Mouse (Mus musculus): Measurements from ENCODE around the gene Dscam.

GRCm38 (mm10) chr16:97169901-97170512, 545 bp downstream of the Dscam start:
- no peak for TF ChIP-seq CTCF (IDR thresholded peaks at IDR 0.05; ENCODE audit: low read depth, low read length)
- TF ChIP-seq POLR2A (IDR thresholded peaks at IDR 0.05; ENCODE audit: extremely low read depth, insufficient read depth, low read length) = no peak
